Mouse (Mus musculus): Measurements from ENCODE around the gene Scgb2b18. TPM values are rescaled to one million over a fixed set of nuclear protein-coding genes. Genes with fewer than 3 reads are reported as not detected.
"Not testable (repeated sequence)": the region's sequence is repeated elsewhere in the genome, so short reads cannot be mapped to it uniquely, and the experiment has no call there.

Gene Scgb2b18
- not detected for total RNA-seq (2021)

- DNase-seq, result not testable (repeated sequence)
Observed at GRCm38 (mm10) chr7:33173764-33174163, at the start of gene Scgb2b18. Scgb2b18 (minus strand) TSS chr7:33173864.

GRCm38 (mm10) chr7:33185268-33185667 lies 11.6 kb upstream of the Scgb2b18 start, which contains the start of gene Scgb1b18:
Scgb1b18 (plus strand) TSS chr7:33185568.
- DNase-seq, result not testable (repeated sequence)

Other genes starting within 250 kb of the Scgb2b18 start
- gene Scgb2b17, start 117.3 kb downstream of the Scgb2b18 start, total RNA-seq (2021), result not detected
- gene Scgb1b17, start 110.4 kb downstream of the Scgb2b18 start, total RNA-seq (2021), result not detected
- gene Scgb1b18, start 11.7 kb upstream of the Scgb2b18 start, total RNA-seq (2021), result not detected
- gene Scgb2b19, start 106.5 kb upstream of the Scgb2b18 start, total RNA-seq (2021), result not detected
- not detected for gene Scgb1b19, start 113.4 kb upstream of the Scgb2b18 start, total RNA-seq (2021)
- not detected for gene Scgb2b20, start 192.5 kb upstream of the Scgb2b18 start, total RNA-seq (2021)
- gene Scgb1b20, start 199.4 kb upstream of the Scgb2b18 start, total RNA-seq (2021), result not detected